Mouse (Mus musculus): Measurements from ENCODE around the gene Bsn. TPM values are rescaled to one million over a fixed set of nuclear protein-coding genes. Genes with fewer than 3 reads are reported as not detected.
A peak's percentile ranks its signal among the peaks of the same experiment; 100 is the strongest.

Gene Bsn
- polyA plus RNA-seq, 1 experiment from 2014 or later, result 0.59 TPM

GRCm38 (mm10) chr9:108189488-108189786 is 747 bp downstream of the Bsn start:
- ATAC-seq (no peak), DNase-seq (no peak)
- TF ChIP-seq CTCF (IDR thresholded peaks at IDR 0.05; ENCODE audit: low read depth), result no peak
- no peak for TF ChIP-seq EP300 (IDR thresholded peaks at IDR 0.05; ENCODE audit: low read depth)
- WGBS (ENCODE audit: insufficient replicate concordance), result 40% methylated on average over 5 of the region's 5 CpGs
- Histone ChIP-seq H3K27ac (ENCODE audit: low read depth) (no peak overlapping the region), H3K9me3 (ENCODE audit: low read length) (no peaks in the 10 kb centered on the region), H3K36me3 (replicated peaks; ENCODE audit: insufficient read depth, low read length) (no peaks in the 10 kb centered on the region), H3K4me2 (ENCODE audit: low read depth, low read length) (no peak overlapping the region), H3K4me3 (ENCODE audit: low read depth, low read length) (peak overlapping the region; percentile 57), H3K9ac (replicated peaks) (no peak overlapping the region), H3K27me3 (ENCODE audit: insufficient read depth, low read length) (peaks cover 39% of the 10 kb centered on the region), H3K4me1 (ENCODE audit: insufficient read depth) (peaks cover 7% of the 10 kb centered on the region)

DNA sequence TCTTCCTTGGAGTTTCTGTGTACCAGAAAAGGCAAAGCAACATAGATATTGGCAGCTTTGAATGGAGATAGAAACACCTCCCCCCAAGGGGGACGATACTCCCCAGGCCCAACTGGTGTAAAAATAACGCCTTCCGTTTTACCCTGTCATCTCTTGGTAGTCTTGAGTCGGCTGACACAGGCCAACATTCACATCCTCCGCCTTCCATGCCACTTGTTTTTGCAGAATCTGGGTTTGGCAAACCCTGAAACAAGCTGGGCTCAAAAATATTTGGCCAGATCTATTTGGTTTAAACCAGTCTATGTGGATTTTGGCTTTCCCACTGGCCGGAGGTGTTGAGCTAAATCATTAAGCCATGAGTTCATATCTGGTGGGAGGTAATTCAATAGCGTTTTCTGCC is 1.2 kb downstream of the Bsn start:
- no peak for TF ChIP-seq EP300 (IDR thresholded peaks at IDR 0.05; ENCODE audit: low read depth)
- no peak for TF ChIP-seq CTCF (IDR thresholded peaks at IDR 0.05; ENCODE audit: low read depth)
- Histone ChIP-seq H3K4me3 (ENCODE audit: low read depth, low read length) (no peak overlapping the region), H3K27me3 (ENCODE audit: insufficient read depth, low read length) (peaks cover 39% of the 10 kb centered on the region), H3K36me3 (replicated peaks; ENCODE audit: insufficient read depth, low read length) (no peaks in the 10 kb centered on the region), H3K4me2 (ENCODE audit: low read depth, low read length) (no peak overlapping the region), H3K9ac (replicated peaks) (no peak overlapping the region), H3K4me1 (ENCODE audit: insufficient read depth) (peaks cover 7% of the 10 kb centered on the region), H3K9me3 (ENCODE audit: low read length) (no peaks in the 10 kb centered on the region), H3K27ac (ENCODE audit: low read depth) (no peak overlapping the region)
- WGBS (ENCODE audit: insufficient replicate concordance), result 77% methylated on average over 7 of the region's 7 CpGs
- no peak for ATAC-seq
- no peak for DNase-seq

DNA sequence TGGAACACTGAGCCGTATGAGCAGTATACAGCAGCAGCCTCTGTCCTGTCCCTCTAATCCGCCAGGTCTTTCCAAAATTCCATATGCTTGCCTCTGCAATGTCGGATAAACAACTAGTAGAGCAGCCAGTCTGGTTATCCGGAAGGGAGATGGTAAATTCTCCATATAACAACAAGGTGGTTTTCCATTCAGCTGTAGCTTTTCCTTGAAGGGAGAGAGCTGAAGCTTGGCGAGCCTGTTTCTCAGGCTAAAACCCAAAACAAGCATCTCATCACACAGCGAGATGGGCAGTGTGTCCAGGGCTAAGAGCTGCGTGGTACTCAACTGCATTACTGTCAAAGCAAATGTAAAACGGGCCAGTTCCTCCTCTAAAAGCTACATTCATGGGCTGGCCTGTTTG is 1.7 kb downstream of the Bsn start:
- peaks cover 39% of the 10 kb centered on the region for H3K27me3 ChIP-seq (ENCODE audit: insufficient read depth, low read length)
- ATAC-seq, result no peak
- 67% methylated on average over 8 of the region's 8 CpGs for WGBS (ENCODE audit: insufficient replicate concordance)

GRCm38 (mm10) chr9:108187616-108188015 is 2.6 kb downstream of the Bsn start:
- no peak overlapping the region for H3K9ac ChIP-seq (replicated peaks)
- TF ChIP-seq EP300 (IDR thresholded peaks at IDR 0.05; ENCODE audit: low read depth) (no peak), CTCF (IDR thresholded peaks at IDR 0.05; ENCODE audit: low read depth) (no peak)
- H3K27me3 ChIP-seq (ENCODE audit: insufficient read depth, low read length), result peaks cover 39% of the 10 kb centered on the region
- DNase-seq, result no peak
- WGBS (ENCODE audit: insufficient replicate concordance), result 28% methylated on average over 6 of the region's 6 CpGs
- no peak overlapping the region for H3K4me3 ChIP-seq (ENCODE audit: low read depth, low read length)
- peaks cover 7% of the 10 kb centered on the region for H3K4me1 ChIP-seq (ENCODE audit: insufficient read depth)
- no peak overlapping the region for H3K4me2 ChIP-seq (ENCODE audit: low read depth, low read length)
- no peak overlapping the region for H3K27ac ChIP-seq (ENCODE audit: low read depth)
- H3K9me3 ChIP-seq (ENCODE audit: low read length), result no peaks in the 10 kb centered on the region
- ATAC-seq, result no peak
- no peaks in the 10 kb centered on the region for H3K36me3 ChIP-seq (replicated peaks; ENCODE audit: insufficient read depth, low read length)

More for the DNA sequence above, 1.7 kb downstream of the Bsn start:
- Histone ChIP-seq H3K4me2 (ENCODE audit: low read depth, low read length) (no peak overlapping the region), H3K36me3 (replicated peaks; ENCODE audit: insufficient read depth, low read length) (no peaks in the 10 kb centered on the region), H3K4me3 (ENCODE audit: low read depth, low read length) (no peak overlapping the region), H3K9me3 (ENCODE audit: low read length) (no peaks in the 10 kb centered on the region), H3K4me1 (ENCODE audit: insufficient read depth) (peaks cover 7% of the 10 kb centered on the region), H3K27ac (ENCODE audit: low read depth) (no peak overlapping the region), H3K9ac (replicated peaks) (no peak overlapping the region)
- DNase-seq, result no peak
- no peak for TF ChIP-seq CTCF (IDR thresholded peaks at IDR 0.05; ENCODE audit: low read depth)
- no peak for TF ChIP-seq EP300 (IDR thresholded peaks at IDR 0.05; ENCODE audit: low read depth)

DNA sequence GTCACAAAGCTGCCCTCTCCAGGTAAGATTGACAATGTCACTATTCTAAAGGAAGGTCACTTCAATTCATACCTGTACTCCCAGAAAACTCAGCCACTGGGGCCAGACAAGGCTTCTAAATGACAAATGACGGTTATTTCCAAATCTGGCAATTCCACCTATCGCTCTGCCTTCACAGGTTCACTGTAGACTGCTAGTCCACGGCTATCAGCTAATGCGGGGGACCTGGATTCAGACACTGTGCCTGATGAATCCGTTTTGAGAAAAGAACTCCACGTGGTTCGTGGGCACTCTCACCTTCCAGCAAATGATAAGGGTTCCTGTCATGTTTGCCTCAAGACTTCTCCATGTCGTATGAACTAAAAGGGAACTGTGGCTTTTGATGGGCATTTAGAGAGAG is 4.4 kb downstream of the Bsn start:
- WGBS (ENCODE audit: insufficient replicate concordance), result 68% methylated on average over 8 of the region's 8 CpGs
- ATAC-seq, result no peak
- Histone ChIP-seq H3K4me3 (ENCODE audit: low read depth, low read length) (no peak overlapping the region), H3K9me3 (ENCODE audit: low read length) (no peaks in the 10 kb centered on the region), H3K9ac (replicated peaks) (no peak overlapping the region), H3K4me2 (ENCODE audit: low read depth, low read length) (no peak overlapping the region), H3K36me3 (replicated peaks; ENCODE audit: insufficient read depth, low read length) (no peaks in the 10 kb centered on the region), H3K27ac (ENCODE audit: low read depth) (no peak overlapping the region), H3K27me3 (ENCODE audit: insufficient read depth, low read length) (peaks cover 30% of the 10 kb centered on the region), H3K4me1 (ENCODE audit: insufficient read depth) (peaks cover 7% of the 10 kb centered on the region)
- TF ChIP-seq EP300 (IDR thresholded peaks at IDR 0.05; ENCODE audit: low read depth) (no peak), CTCF (IDR thresholded peaks at IDR 0.05; ENCODE audit: low read depth) (no peak)
- DNase-seq, result no peak

DNA sequence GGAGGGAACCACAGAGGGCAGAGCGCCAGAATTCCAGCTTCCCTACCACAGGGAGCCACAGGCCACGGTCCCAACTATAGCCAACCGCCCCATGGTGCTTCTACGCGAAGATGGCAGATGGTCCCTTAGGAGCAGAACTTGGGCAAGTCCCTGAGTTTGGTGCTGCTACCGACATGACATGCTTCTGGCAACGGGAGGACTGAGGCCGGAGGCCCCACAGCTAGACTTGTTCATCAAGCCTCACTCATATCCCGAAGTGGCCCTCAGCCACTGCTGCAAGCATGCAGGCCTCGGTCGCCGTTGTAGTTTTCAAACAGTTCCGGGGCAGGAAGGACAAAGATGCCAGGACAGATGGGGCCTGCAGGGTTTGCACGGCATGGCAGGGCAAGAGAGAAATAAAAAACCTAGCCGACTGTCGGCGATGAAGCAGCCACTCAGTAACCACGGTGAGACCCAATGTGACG is 6.6 kb downstream of the Bsn start:
- Histone ChIP-seq H3K4me1 (ENCODE audit: insufficient read depth) (no peaks in the 10 kb centered on the region), H3K4me3 (ENCODE audit: low read depth, low read length) (no peak overlapping the region), H3K36me3 (replicated peaks; ENCODE audit: insufficient read depth, low read length) (no peaks in the 10 kb centered on the region), H3K9ac (replicated peaks) (no peak overlapping the region), H3K27ac (ENCODE audit: low read depth) (no peak overlapping the region), H3K27me3 (ENCODE audit: insufficient read depth, low read length) (peaks cover 8% of the 10 kb centered on the region), H3K4me2 (ENCODE audit: low read depth, low read length) (no peak overlapping the region), H3K9me3 (ENCODE audit: low read length) (no peaks in the 10 kb centered on the region)
- no peak for ATAC-seq
- WGBS (ENCODE audit: insufficient replicate concordance), result 84% methylated on average over 19 of the region's 19 CpGs
- TF ChIP-seq CTCF (IDR thresholded peaks at IDR 0.05; ENCODE audit: low read depth) (no peak), EP300 (IDR thresholded peaks at IDR 0.05; ENCODE audit: low read depth) (no peak)
- DNase-seq, result no peak

Measured in liver, postnatal 0 days (tissue).